Mouse (Mus musculus): Measurements from ENCODE around the gene Robo1. TPM values are rescaled to one million over a fixed set of nuclear protein-coding genes. Genes with fewer than 3 reads are reported as not detected.

The Robo1 gene
- polyA plus RNA-seq, 1 experiment, result 11.6 TPM

GRCm38 (mm10) chr16:72686480-72687053 lies 378.5 kb downstream of the Robo1 start:
- H3K27ac ChIP-seq (ENCODE audit: insufficient read depth, low read length), result 0 out of 2 replicates have a peak overlapping the region, but pooled peaks have one; percentile 19
- H3K4me1 ChIP-seq (ENCODE audit: control insufficient read depth, insufficient read depth, low read length), result no peaks in the 10 kb centered on the region

GRCm38 (mm10) chr16:72687651-72688050 lies 379.5 kb downstream of the Robo1 start:
- no peaks in the 10 kb centered on the region for H3K4me1 ChIP-seq (ENCODE audit: control insufficient read depth, insufficient read depth, low read length)
- TF ChIP-seq CTCF (IDR thresholded peaks at IDR 0.05; ENCODE audit: low read depth, low read length), result no peak
- no peak for TF ChIP-seq EP300 (IDR thresholded peaks at IDR 0.05; ENCODE audit: insufficient read depth, low read depth, low read length)
- TF ChIP-seq POLR2A (IDR thresholded peaks at IDR 0.05; ENCODE audit: insufficient read depth, low read length), result no peak
- H3K27ac ChIP-seq (ENCODE audit: insufficient read depth, low read length), result no peak overlapping the region
- H3K27me3 ChIP-seq (ENCODE audit: control insufficient read depth, insufficient read depth, low read length, poor library complexity, severe bottlenecking), result no peaks in the 10 kb centered on the region
- H3K36me3 ChIP-seq (ENCODE audit: control insufficient read depth, insufficient read depth, low read length, poor library complexity, severe bottlenecking), result no peaks in the 10 kb centered on the region
- no peak overlapping the region for H3K9ac ChIP-seq (ENCODE audit: low read depth, poor library complexity, severe bottlenecking)
- H3K4me3 ChIP-seq (ENCODE audit: low read depth, low read length), result no peak overlapping the region
- no peaks in the 10 kb centered on the region for H3K9me3 ChIP-seq (replicated peaks; ENCODE audit: control insufficient read depth, insufficient read depth, low read length, poor library complexity, severe bottlenecking)

More at GRCm38 (mm10) chr16:72686480-72687053, 378.5 kb downstream of the Robo1 start:
- Histone ChIP-seq H3K27me3 (ENCODE audit: control insufficient read depth, insufficient read depth, low read length, poor library complexity, severe bottlenecking) (no peaks in the 10 kb centered on the region), H3K9me3 (replicated peaks; ENCODE audit: control insufficient read depth, insufficient read depth, low read length, poor library complexity, severe bottlenecking) (no peaks in the 10 kb centered on the region), H3K36me3 (ENCODE audit: control insufficient read depth, insufficient read depth, low read length, poor library complexity, severe bottlenecking) (no peaks in the 10 kb centered on the region), H3K4me3 (ENCODE audit: low read depth, low read length) (no peak overlapping the region), H3K9ac (ENCODE audit: low read depth, poor library complexity, severe bottlenecking) (no peak overlapping the region)
- no peak for TF ChIP-seq EP300 (IDR thresholded peaks at IDR 0.05; ENCODE audit: insufficient read depth, low read depth, low read length)
- no peak for TF ChIP-seq CTCF (IDR thresholded peaks at IDR 0.05; ENCODE audit: low read depth, low read length)
- no peak for TF ChIP-seq POLR2A (IDR thresholded peaks at IDR 0.05; ENCODE audit: insufficient read depth, low read length)

- H3K27ac ChIP-seq (ENCODE audit: insufficient read depth, low read length), result no peak overlapping the region
- no peaks in the 10 kb centered on the region for H3K36me3 ChIP-seq (ENCODE audit: control insufficient read depth, insufficient read depth, low read length, poor library complexity, severe bottlenecking)
- H3K9ac ChIP-seq (ENCODE audit: low read depth, poor library complexity, severe bottlenecking), result no peak overlapping the region
- H3K9me3 ChIP-seq (replicated peaks; ENCODE audit: control insufficient read depth, insufficient read depth, low read length, poor library complexity, severe bottlenecking), result no peaks in the 10 kb centered on the region
- H3K4me1 ChIP-seq (ENCODE audit: control insufficient read depth, insufficient read depth, low read length), result no peaks in the 10 kb centered on the region
- no peak overlapping the region for H3K4me3 ChIP-seq (ENCODE audit: low read depth, low read length)
- H3K27me3 ChIP-seq (ENCODE audit: control insufficient read depth, insufficient read depth, low read length, poor library complexity, severe bottlenecking), result no peaks in the 10 kb centered on the region
- TF ChIP-seq EP300 (IDR thresholded peaks at IDR 0.05; ENCODE audit: insufficient read depth, low read depth, low read length) (no peak), POLR2A (IDR thresholded peaks at IDR 0.05; ENCODE audit: insufficient read depth, low read length) (no peak)
These were observed 380.1 kb downstream of the Robo1 start for GRCm38 (mm10) chr16:72688185-72688681.

GRCm38 (mm10) chr16:72691909-72692308 lies 383.8 kb downstream of the Robo1 start:
- H3K27me3 ChIP-seq (ENCODE audit: control insufficient read depth, insufficient read depth, low read length, poor library complexity, severe bottlenecking), result no peaks in the 10 kb centered on the region
- no peaks in the 10 kb centered on the region for H3K36me3 ChIP-seq (ENCODE audit: control insufficient read depth, insufficient read depth, low read length, poor library complexity, severe bottlenecking)
- H3K9ac ChIP-seq (ENCODE audit: low read depth, poor library complexity, severe bottlenecking), result no peak overlapping the region
- H3K4me3 ChIP-seq (ENCODE audit: low read depth, low read length), result no peak overlapping the region
- TF ChIP-seq POLR2A (IDR thresholded peaks at IDR 0.05; ENCODE audit: insufficient read depth, low read length) (no peak), CTCF (IDR thresholded peaks at IDR 0.05; ENCODE audit: low read depth, low read length) (no peak), EP300 (IDR thresholded peaks at IDR 0.05; ENCODE audit: insufficient read depth, low read depth, low read length) (no peak)
- no peaks in the 10 kb centered on the region for H3K9me3 ChIP-seq (replicated peaks; ENCODE audit: control insufficient read depth, insufficient read depth, low read length, poor library complexity, severe bottlenecking)
- no peaks in the 10 kb centered on the region for H3K4me1 ChIP-seq (ENCODE audit: control insufficient read depth, insufficient read depth, low read length)
- no peak overlapping the region for H3K27ac ChIP-seq (ENCODE audit: insufficient read depth, low read length)

GRCm38 (mm10) chr16:72693446-72694274 lies 385.6 kb downstream of the Robo1 start:
- Histone ChIP-seq H3K36me3 (ENCODE audit: control insufficient read depth, insufficient read depth, low read length, poor library complexity, severe bottlenecking) (no peaks in the 10 kb centered on the region), H3K4me1 (ENCODE audit: control insufficient read depth, insufficient read depth, low read length) (no peaks in the 10 kb centered on the region), H3K9me3 (replicated peaks; ENCODE audit: control insufficient read depth, insufficient read depth, low read length, poor library complexity, severe bottlenecking) (no peaks in the 10 kb centered on the region), H3K27me3 (ENCODE audit: control insufficient read depth, insufficient read depth, low read length, poor library complexity, severe bottlenecking) (no peaks in the 10 kb centered on the region), H3K9ac (ENCODE audit: low read depth, poor library complexity, severe bottlenecking) (no peak overlapping the region), H3K27ac (ENCODE audit: insufficient read depth, low read length) (no peak overlapping the region), H3K4me3 (ENCODE audit: low read depth, low read length) (no peak overlapping the region)
- TF ChIP-seq EP300 (IDR thresholded peaks at IDR 0.05; ENCODE audit: insufficient read depth, low read depth, low read length) (no peak), POLR2A (IDR thresholded peaks at IDR 0.05; ENCODE audit: insufficient read depth, low read length) (no peak), CTCF (IDR thresholded peaks at IDR 0.05; ENCODE audit: low read depth, low read length) (no peak)

GRCm38 (mm10) chr16:72694787-72695186 lies 386.7 kb downstream of the Robo1 start:
- H3K27ac ChIP-seq (ENCODE audit: insufficient read depth, low read length), result no peak overlapping the region
- H3K9me3 ChIP-seq (replicated peaks; ENCODE audit: control insufficient read depth, insufficient read depth, low read length, poor library complexity, severe bottlenecking), result no peaks in the 10 kb centered on the region
- H3K4me3 ChIP-seq (ENCODE audit: low read depth, low read length), result no peak overlapping the region
- H3K4me1 ChIP-seq (ENCODE audit: control insufficient read depth, insufficient read depth, low read length), result no peaks in the 10 kb centered on the region
- no peaks in the 10 kb centered on the region for H3K27me3 ChIP-seq (ENCODE audit: control insufficient read depth, insufficient read depth, low read length, poor library complexity, severe bottlenecking)
- no peaks in the 10 kb centered on the region for H3K36me3 ChIP-seq (ENCODE audit: control insufficient read depth, insufficient read depth, low read length, poor library complexity, severe bottlenecking)
- no peak overlapping the region for H3K9ac ChIP-seq (ENCODE audit: low read depth, poor library complexity, severe bottlenecking)
- TF ChIP-seq POLR2A (IDR thresholded peaks at IDR 0.05; ENCODE audit: insufficient read depth, low read length), result no peak
- TF ChIP-seq CTCF (IDR thresholded peaks at IDR 0.05; ENCODE audit: low read depth, low read length), result no peak
- no peak for TF ChIP-seq EP300 (IDR thresholded peaks at IDR 0.05; ENCODE audit: insufficient read depth, low read depth, low read length)
